In the genomic region with DNA sequence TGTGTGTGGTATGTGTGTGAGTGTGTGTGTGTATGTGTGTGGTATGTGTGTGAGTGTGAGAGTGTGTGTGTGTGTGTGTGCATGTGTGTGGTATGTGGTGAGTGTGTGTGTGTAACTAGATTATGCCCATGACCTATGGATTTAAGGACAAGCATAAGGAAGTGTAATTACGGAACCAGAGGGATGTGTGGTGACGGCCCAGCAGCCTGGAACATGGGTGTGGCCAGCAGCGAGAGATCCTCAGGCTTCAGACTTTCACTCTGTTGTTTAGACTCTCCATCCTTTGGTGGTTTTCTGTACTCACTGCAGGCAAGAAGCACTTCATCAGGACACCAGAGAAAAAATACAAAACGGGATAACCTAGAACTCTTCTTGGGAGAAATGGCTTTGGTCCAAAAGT, we compare ENCODE assay signal across 26 mouse cellular contexts.
"Had no signal": no experiment of that assay in that cellular context is flagged by ENCODE, and none has a peak within 500 bp of the region (broad histone marks: within the 10 kb centered on the region; RNA-seq: fewer than 3 reads in every experiment).

No protein-coding gene starts in this region.

- H3K4me1 ChIP-seq: heart, embryonic 13.5 days; intestine, embryonic 15.5 days; liver, embryonic 13.5 days; liver, embryonic 15.5 days had no signal

- H3K36me3 ChIP-seq: heart, embryonic 13.5 days; heart, embryonic 15.5 days; hindbrain, embryonic 10.5 days; hindbrain, embryonic 12.5 days; intestine, embryonic 15.5 days; limb, embryonic 10.5 days; limb, embryonic 12.5 days; liver, embryonic 13.5 days; liver, embryonic 15.5 days had no signal

- H3K27me3 ChIP-seq: heart, embryonic 13.5 days; heart, embryonic 15.5 days; hindbrain, embryonic 12.5 days; intestine, embryonic 15.5 days; limb, embryonic 12.5 days; liver, embryonic 13.5 days; liver, embryonic 15.5 days had no signal

- DNase-seq: gastrocnemius, postnatal 14 days; gastrocnemius, postnatal 36 days; heart, adult 2 months; heart, postnatal 4 days; kidney, adult 18-20 months; kidney, adult 8-10 months; kidney, postnatal 10 days; kidney, postnatal 25 days; kidney, postnatal 4 days; layer of hippocampus, postnatal 36 days; liver; liver, embryonic 13.5 days had no signal

- H3K4me3 ChIP-seq: heart, adult 2 months; heart, embryonic 13.5 days; heart, embryonic 15.5 days; hindbrain, embryonic 10.5 days; hindbrain, embryonic 12.5 days; intestine, embryonic 15.5 days; layer of hippocampus, adult 2 months; left cerebral cortex, adult 2 months; limb, embryonic 10.5 days; limb, embryonic 12.5 days; liver, embryonic 13.5 days; liver, embryonic 15.5 days had no signal

- ATAC-seq: hindbrain, embryonic 16.5 days; inflammation-experienced regulatory T-cells, adult 6 months; intestine, embryonic 15.5 days; intestine, postnatal 0 days had no signal

- H3K9ac ChIP-seq: heart, embryonic 13.5 days; heart, embryonic 15.5 days; hindbrain, embryonic 12.5 days; hindbrain, embryonic 14.5 days; intestine, embryonic 15.5 days; limb, embryonic 12.5 days; liver, embryonic 13.5 days; liver, embryonic 15.5 days had no signal

- H3K9me3 ChIP-seq: hindbrain, embryonic 12.5 days; intestine, embryonic 15.5 days; limb, embryonic 10.5 days; liver, embryonic 13.5 days; liver, embryonic 15.5 days had no signal

- H3K27ac ChIP-seq: heart, adult 2 months; heart, embryonic 13.5 days; heart, embryonic 15.5 days; hindbrain, embryonic 10.5 days; hindbrain, embryonic 12.5 days; hindbrain, embryonic 14.5 days; intestine, embryonic 15.5 days; layer of hippocampus, adult 2 months; left cerebral cortex, adult 2 months; limb, embryonic 10.5 days; limb, embryonic 12.5 days; liver, embryonic 13.5 days; liver, embryonic 15.5 days had no signal
